Mouse (Mus musculus) thymus, postnatal 25 days (tissue): ENCODE measurements around the gene Pinlyp.

Experiments
- DNase-seq: peaks from one replicate; pipeline ENCODE4 v3.0.0; 2022

Pinlyp gene

GRCm38 (mm10) chr7:24546068-24546614, at the start of gene Pinlyp, which contains the start of gene Xrcc1:
Gene Pinlyp (minus strand): TSS chr7:24546118.
Gene Xrcc1 (plus strand): TSS chr7:24546289.
- DNase-seq = no peak

GRCm38 (mm10) chr7:24595464-24595863, 49.5 kb upstream of the Pinlyp start:
- no peak for DNase-seq

- DNase-seq = no peak
These were observed 48.4 kb upstream of the Pinlyp start for GRCm38 (mm10) chr7:24594309-24594803.

GRCm38 (mm10) chr7:24593621-24594308, 47.8 kb upstream of the Pinlyp start:
- peak; percentile 84 for DNase-seq

- DNase-seq = no peak
These were observed 46.9 kb upstream of the Pinlyp start for GRCm38 (mm10) chr7:24592781-24593180.

- DNase-seq = no peak
These were observed 46.2 kb upstream of the Pinlyp start for GRCm38 (mm10) chr7:24592163-24592562.

- no peak for DNase-seq
These were observed 45.8 kb upstream of the Pinlyp start for GRCm38 (mm10) chr7:24591735-24592134.

- peak; percentile 29 for DNase-seq
These were observed 42.4 kb upstream of the Pinlyp start for GRCm38 (mm10) chr7:24588336-24588735.

- peak; percentile 61 for DNase-seq
These were observed 41.6 kb upstream of the Pinlyp start, which contains the start of the genes Ethe1 and Zfp575 for GRCm38 (mm10) chr7:24587330-24588105. Gene Ethe1 (plus strand): TSS chr7:24587543. Gene Zfp575 (minus strand): TSS chr7:24587641.

- DNase-seq = no peak
These were observed 40.9 kb upstream of the Pinlyp start for GRCm38 (mm10) chr7:24586828-24587227.

- DNase-seq = no peak
These were observed 40.1 kb upstream of the Pinlyp start for GRCm38 (mm10) chr7:24585995-24586394.

- DNase-seq = no peak
These were observed 39.0 kb upstream of the Pinlyp start for GRCm38 (mm10) chr7:24584876-24585275.

- DNase-seq = no peak
These were observed 31.9 kb upstream of the Pinlyp start for GRCm38 (mm10) chr7:24577811-24578210.

GRCm38 (mm10) chr7:24574224-24574796, 28.4 kb upstream of the Pinlyp start:
- no peak for DNase-seq

GRCm38 (mm10) chr7:24572455-24572854, 26.5 kb upstream of the Pinlyp start:
- DNase-seq = no peak

GRCm38 (mm10) chr7:24571071-24571470, 25.2 kb upstream of the Pinlyp start:
- DNase-seq = no peak

- DNase-seq = no peak
These were observed 22.6 kb upstream of the Pinlyp start for GRCm38 (mm10) chr7:24568512-24568911.

GRCm38 (mm10) chr7:24566206-24566605, 20.3 kb upstream of the Pinlyp start:
- DNase-seq = no peak

GRCm38 (mm10) chr7:24565627-24566026, 19.7 kb upstream of the Pinlyp start:
- DNase-seq = no peak

GRCm38 (mm10) chr7:24564607-24565265, 18.8 kb upstream of the Pinlyp start:
- DNase-seq = peak; percentile 83

GRCm38 (mm10) chr7:24563837-24564206, 17.9 kb upstream of the Pinlyp start:
- DNase-seq = no peak

GRCm38 (mm10) chr7:24563191-24563836, 17.4 kb upstream of the Pinlyp start:
- no peak for DNase-seq
